Mouse (Mus musculus): ENCODE measurements around the gene Ltbp2. TPM values are rescaled to one million over a fixed set of nuclear protein-coding genes. Genes with fewer than 3 reads are reported as not detected.

The Ltbp2 gene
- polyA plus RNA-seq, 1 experiment: 2.2 TPM

- no peaks in the 10 kb centered on the region for H3K36me3 ChIP-seq (ENCODE audit: control insufficient read depth, insufficient read depth, low read length)
- no peaks in the 10 kb centered on the region for H3K27me3 ChIP-seq (replicated peaks; ENCODE audit: control insufficient read depth, insufficient read depth, low read length)
- no peaks in the 10 kb centered on the region for H3K4me1 ChIP-seq (ENCODE audit: control insufficient read depth, insufficient read depth, low read length)
- no peak overlapping the region for H3K4me3 ChIP-seq (ENCODE audit: insufficient read depth, low read depth, low read length)
- TF ChIP-seq POLR2A (IDR thresholded peaks at IDR 0.05; ENCODE audit: low read depth, low read length): no peak
- TF ChIP-seq CTCF (conservative IDR thresholded peaks at IDR 0.05; ENCODE audit: insufficient read depth, insufficient read length, low read depth, low read length): no peak
- 47% methylated on average over 14 of the region's 14 CpGs for WGBS
- no peak for DNase-seq
- no peak overlapping the region for H3K27ac ChIP-seq (ENCODE audit: insufficient read depth, low read depth, low read length)
Measured at GRCm38 (mm10) chr12:84752131-84752977, 124.0 kb downstream of the Ltbp2 start.

- DNase-seq: peak; percentile 72
- H3K27ac ChIP-seq (ENCODE audit: insufficient read depth, low read depth, low read length): no peak overlapping the region
- no peaks in the 10 kb centered on the region for H3K27me3 ChIP-seq (replicated peaks; ENCODE audit: control insufficient read depth, insufficient read depth, low read length)
- H3K4me3 ChIP-seq (ENCODE audit: insufficient read depth, low read depth, low read length): no peak overlapping the region
- WGBS: 32% methylated on average over 14 of the region's 14 CpGs
- TF ChIP-seq CTCF (conservative IDR thresholded peaks at IDR 0.05; ENCODE audit: insufficient read depth, insufficient read length, low read depth, low read length) (no peak), POLR2A (IDR thresholded peaks at IDR 0.05; ENCODE audit: low read depth, low read length) (no peak)
- no peaks in the 10 kb centered on the region for H3K4me1 ChIP-seq (ENCODE audit: control insufficient read depth, insufficient read depth, low read length)
- H3K36me3 ChIP-seq (ENCODE audit: control insufficient read depth, insufficient read depth, low read length): no peaks in the 10 kb centered on the region
Measured at GRCm38 (mm10) chr12:84750661-84751060, 125.7 kb downstream of the Ltbp2 start.

- no peak overlapping the region for H3K27ac ChIP-seq (ENCODE audit: insufficient read depth, low read depth, low read length)
- H3K4me1 ChIP-seq (ENCODE audit: control insufficient read depth, insufficient read depth, low read length): no peaks in the 10 kb centered on the region
- H3K36me3 ChIP-seq (ENCODE audit: control insufficient read depth, insufficient read depth, low read length): no peaks in the 10 kb centered on the region
- no peak overlapping the region for H3K4me3 ChIP-seq (ENCODE audit: insufficient read depth, low read depth, low read length)
- no peaks in the 10 kb centered on the region for H3K27me3 ChIP-seq (replicated peaks; ENCODE audit: control insufficient read depth, insufficient read depth, low read length)
- 54% methylated on average over 3 of the region's 3 CpGs for WGBS
- TF ChIP-seq POLR2A (IDR thresholded peaks at IDR 0.05; ENCODE audit: low read depth, low read length) (no peak), CTCF (conservative IDR thresholded peaks at IDR 0.05; ENCODE audit: insufficient read depth, insufficient read length, low read depth, low read length) (no peak)
- no peak for DNase-seq
Measured at GRCm38 (mm10) chr12:84748134-84748533, 128.2 kb downstream of the Ltbp2 start.

GRCm38 (mm10) chr12:84745700-84746099, 130.6 kb downstream of the Ltbp2 start:
- DNase-seq: no peak
- 76% methylated on average over 4 of the region's 4 CpGs for whole genome bisulfite sequencing
- Histone ChIP-seq H3K4me1 (ENCODE audit: control insufficient read depth, insufficient read depth, low read length) (no peaks in the 10 kb centered on the region), H3K27me3 (replicated peaks; ENCODE audit: control insufficient read depth, insufficient read depth, low read length) (no peaks in the 10 kb centered on the region), H3K4me3 (ENCODE audit: insufficient read depth, low read depth, low read length) (no peak overlapping the region), H3K36me3 (ENCODE audit: control insufficient read depth, insufficient read depth, low read length) (no peaks in the 10 kb centered on the region), H3K27ac (ENCODE audit: insufficient read depth, low read depth, low read length) (no peak overlapping the region)
- TF ChIP-seq POLR2A (IDR thresholded peaks at IDR 0.05; ENCODE audit: low read depth, low read length) (no peak), CTCF (conservative IDR thresholded peaks at IDR 0.05; ENCODE audit: insufficient read depth, insufficient read length, low read depth, low read length) (no peak)

- DNase-seq: no peak
Measured at GRCm38 (mm10) chr12:84743496-84743895, 132.8 kb downstream of the Ltbp2 start.

GRCm38 (mm10) chr12:84733366-84733765, 143.0 kb downstream of the Ltbp2 start:
- no peak for DNase-seq
- no peaks in the 10 kb centered on the region for H3K4me1 ChIP-seq (ENCODE audit: control insufficient read depth, insufficient read depth, low read length)
- H3K4me3 ChIP-seq (ENCODE audit: insufficient read depth, low read depth, low read length): no peak overlapping the region
- no peaks in the 10 kb centered on the region for H3K27me3 ChIP-seq (replicated peaks; ENCODE audit: control insufficient read depth, insufficient read depth, low read length)
- 73% methylated on average over 13 of the region's 13 CpGs for WGBS
- TF ChIP-seq POLR2A (IDR thresholded peaks at IDR 0.05; ENCODE audit: low read depth, low read length): no peak
- no peak for TF ChIP-seq CTCF (conservative IDR thresholded peaks at IDR 0.05; ENCODE audit: insufficient read depth, insufficient read length, low read depth, low read length)
- no peak overlapping the region for H3K27ac ChIP-seq (ENCODE audit: insufficient read depth, low read depth, low read length)
- H3K36me3 ChIP-seq (ENCODE audit: control insufficient read depth, insufficient read depth, low read length): no peaks in the 10 kb centered on the region

More at GRCm38 (mm10) chr12:84743496-84743895, 132.8 kb downstream of the Ltbp2 start:
- Histone ChIP-seq H3K4me1 (ENCODE audit: control insufficient read depth, insufficient read depth, low read length) (no peaks in the 10 kb centered on the region), H3K4me3 (ENCODE audit: insufficient read depth, low read depth, low read length) (no peak overlapping the region), H3K27me3 (replicated peaks; ENCODE audit: control insufficient read depth, insufficient read depth, low read length) (no peaks in the 10 kb centered on the region), H3K27ac (ENCODE audit: insufficient read depth, low read depth, low read length) (no peak overlapping the region), H3K36me3 (ENCODE audit: control insufficient read depth, insufficient read depth, low read length) (no peaks in the 10 kb centered on the region)
- 79% methylated on average over 10 of the region's 10 CpGs for WGBS
- TF ChIP-seq POLR2A (IDR thresholded peaks at IDR 0.05; ENCODE audit: low read depth, low read length): no peak
- no peak for TF ChIP-seq CTCF (conservative IDR thresholded peaks at IDR 0.05; ENCODE audit: insufficient read depth, insufficient read length, low read depth, low read length)

Other genes starting within 250 kb of the Ltbp2 start
- not detected in 2 replicates for gene Vrtn, start 235.5 kb downstream of the Ltbp2 start, polyA plus RNA-seq (2012; rRNA removed)
- not detected in 2 replicates for gene Syndig1l, start 177.7 kb downstream of the Ltbp2 start, polyA plus RNA-seq (2012; rRNA removed)
- 169 and 179 TPM in 2 replicates for gene Npc2, start 103.4 kb downstream of the Ltbp2 start, polyA plus RNA-seq (2012; rRNA removed)
- gene Isca2, start 103.3 kb downstream of the Ltbp2 start, polyA plus RNA-seq (2012; rRNA removed): 98.5 and 105 TPM in 2 replicates
- 41.2 and 52.0 TPM in 2 replicates for gene Fcf1, start 94.4 kb upstream of the Ltbp2 start, polyA plus RNA-seq (2012; rRNA removed)
- gene Arel1, start 94.4 kb upstream of the Ltbp2 start, polyA plus RNA-seq (2012; rRNA removed): 20.7 and 23.3 TPM in 2 replicates
- 10.0 and 12.4 TPM in 2 replicates for gene Ylpm1, start 119.8 kb upstream of the Ltbp2 start, polyA plus RNA-seq (2012; rRNA removed)
- gene Prox2, start 234.2 kb upstream of the Ltbp2 start, polyA plus RNA-seq (2012; rRNA removed): 2.0 and 2.4 TPM in 2 replicates
- 294 and 312 TPM in 2 replicates for gene Dlst, start 234.3 kb upstream of the Ltbp2 start, polyA plus RNA-seq (2012; rRNA removed)